Mouse (Mus musculus) small intestine, adult 2 months (tissue): Measurements from ENCODE around the gene Fam169b.

ENCODE experiments used
- CTCF ChIP-seq: fragments of 200-500 bp; IDR thresholded peaks from 2 replicates; pipeline ENCODE4 v1.5.1; 2012; ENCODE audit warnings: low read depth, mild to moderate bottlenecking, control low read depth, inconsistent platforms, low read length, moderate library complexity, mixed read lengths; ENCODE audit not compliant: insufficient replicate concordance, insufficient read length; ENCODE audit errors: extremely low read depth
- POLR2A ChIP-seq: fragments of 200-500 bp; IDR thresholded peaks from 2 replicates; pipeline ENCODE4 v1.6.1; 2012; ENCODE audit warnings: low read depth, mild to moderate bottlenecking, control low read depth, inconsistent platforms, low read length, moderate library complexity

DNA sequence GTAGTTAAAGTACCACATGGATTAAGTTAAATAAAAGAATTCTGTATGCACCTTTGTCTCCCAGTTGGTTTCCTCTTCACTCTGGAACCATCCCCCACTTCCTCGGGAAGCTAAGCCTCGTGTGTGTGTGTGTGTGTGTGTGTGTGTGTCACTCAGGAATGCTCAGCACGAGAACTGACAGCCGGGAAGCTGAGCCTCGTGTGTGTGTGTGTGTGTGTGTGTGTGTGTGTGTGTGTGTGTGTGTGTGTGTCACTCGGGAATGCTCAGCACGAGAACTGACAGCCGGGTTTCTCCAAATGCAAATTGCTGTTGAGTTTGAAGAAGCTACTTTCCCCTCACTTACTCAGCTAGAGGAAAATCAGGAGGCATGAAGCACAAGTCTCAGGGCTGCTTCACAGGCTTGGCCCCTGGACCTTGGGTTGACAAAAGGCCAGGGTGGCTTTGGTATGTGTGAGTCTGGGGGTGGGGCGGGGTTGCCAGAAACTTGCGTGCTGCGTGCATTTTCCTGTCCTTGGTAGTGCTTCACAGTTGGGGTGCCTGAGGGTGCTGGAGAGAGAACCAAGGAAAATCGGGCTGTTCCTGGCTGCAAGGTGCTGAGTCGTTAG lies 39.9 kb upstream of the Fam169b start:
- no peak for TF ChIP-seq CTCF
- TF ChIP-seq POLR2A = no peak
